Mouse (Mus musculus) right cerebral cortex, postnatal 4 days (tissue): ENCODE results near the gene Slc3a2.
A peak's percentile ranks its signal among the peaks of the same experiment; 100 is the strongest.
"Not testable (repeated sequence)": the region's sequence is repeated elsewhere in the genome, so short reads cannot be mapped to it uniquely, and the experiment has no call there.

ENCODE experiments used
- DNase-seq: peaks from one replicate; pipeline ENCODE4 v3.0.0-alpha.2; 2022

Gene Slc3a2

GRCm38 (mm10) chr19:8722907-8723573 is at the start of gene Slc3a2:
Gene Slc3a2 (minus strand): TSS chr19:8723369.
- peak; percentile 88 for DNase-seq

- peak; percentile 79 for DNase-seq
These were observed 47.5 kb upstream of the Slc3a2 start, which contains the start of gene Tmem223 for GRCm38 (mm10) chr19:8770567-8771270. Gene Tmem223 (plus strand): TSS chr19:8770996.

- DNase-seq: no peak
These were observed 42.4 kb upstream of the Slc3a2 start for GRCm38 (mm10) chr19:8765562-8765961.

- DNase-seq: no peak
These were observed 40.1 kb upstream of the Slc3a2 start for GRCm38 (mm10) chr19:8763276-8763675.

- DNase-seq: no peak
These were observed 37.6 kb upstream of the Slc3a2 start for GRCm38 (mm10) chr19:8760757-8761156.

- no peak for DNase-seq
These were observed 35.7 kb upstream of the Slc3a2 start for GRCm38 (mm10) chr19:8758899-8759298.

GRCm38 (mm10) chr19:8757471-8757998 is 34.4 kb upstream of the Slc3a2 start:
- no peak for DNase-seq

GRCm38 (mm10) chr19:8756635-8757387 is 33.6 kb upstream of the Slc3a2 start, which contains the start of gene Nxf1:
Gene Nxf1 (plus strand): TSS chr19:8757073.
- peak; percentile 92 for DNase-seq

- no peak for DNase-seq
These were observed 32.5 kb upstream of the Slc3a2 start for GRCm38 (mm10) chr19:8755652-8756051.

- DNase-seq: no peak
These were observed 24.2 kb upstream of the Slc3a2 start for GRCm38 (mm10) chr19:8747368-8747767.

- no peak for DNase-seq
These were observed 22.2 kb upstream of the Slc3a2 start for GRCm38 (mm10) chr19:8745382-8745781.

GRCm38 (mm10) chr19:8742176-8742575 is 19.0 kb upstream of the Slc3a2 start:
- DNase-seq: no peak

- DNase-seq: peak; percentile 88
These were observed 18.2 kb upstream of the Slc3a2 start, which contains the start of gene Stx5a for GRCm38 (mm10) chr19:8741243-8741869. Gene Stx5a (plus strand): TSS chr19:8741413.

- DNase-seq: no peak
These were observed 17.4 kb upstream of the Slc3a2 start, which contains the start of gene 1700092M07Rik for GRCm38 (mm10) chr19:8740603-8741002. Gene 1700092M07Rik (plus strand): TSS chr19:8740718.

GRCm38 (mm10) chr19:8739646-8740045 is 16.5 kb upstream of the Slc3a2 start:
- DNase-seq: no peak

GRCm38 (mm10) chr19:8738911-8739310 is 15.7 kb upstream of the Slc3a2 start:
- DNase-seq: no peak

GRCm38 (mm10) chr19:8736160-8736467 is 12.9 kb upstream of the Slc3a2 start:
- DNase-seq: no peak

GRCm38 (mm10) chr19:8735389-8736159 is 12.4 kb upstream of the Slc3a2 start, which contains the start of gene Wdr74:
Gene Wdr74 (plus strand): TSS chr19:8735827.
- DNase-seq: peak; percentile 92

- DNase-seq: no peak
These were observed 11.2 kb upstream of the Slc3a2 start for GRCm38 (mm10) chr19:8734334-8734733.

GRCm38 (mm10) chr19:8728335-8729099 is 5.3 kb upstream of the Slc3a2 start:
- DNase-seq: not testable (repeated sequence)

GRCm38 (mm10) chr19:8727495-8728114 is 4.4 kb upstream of the Slc3a2 start:
- no peak for DNase-seq
